ENCODE assay signal across 10 mouse cellular contexts in genomic region chr10:95143446-95144114, GRCm38 (mm10).
DNase-seq lines count a peak whose midpoint lies in the region; ATAC-seq and TF ChIP-seq lines count a peak whose summit lies in the region.
"Had no signal": no experiment of that assay in that cellular context is flagged by ENCODE, and none has a peak within 500 bp of the region (broad histone marks: within the 10 kb centered on the region; RNA-seq: fewer than 3 reads in every experiment).

No protein-coding gene starts in this region.

- peak overlapping the region; percentile 37; the same call in 1 of the 2 replicates for H3K27ac ChIP-seq in forebrain, postnatal 0 days (ENCODE audit: low read depth, low read length)
- peak overlapping the region; percentile 44 for H3K27ac ChIP-seq in limb, embryonic 15.5 days
- peak overlapping the region; percentile 74 for H3K27ac ChIP-seq in stomach, embryonic 16.5 days (ENCODE audit: low read length)

- DNase-seq in ovary, adult 18-20 months (ENCODE audit: low spot score), result peak; percentile 61
- DNase-seq in ovary, postnatal 14 days (ENCODE audit: low spot score), result no peak
- peak; percentile 50 for DNase-seq in forebrain, postnatal 0 days
- no peak for DNase-seq in layer of hippocampus, adult 11-12 months (ENCODE audit: low spot score)
- DNase-seq in spleen, postnatal 4 days (ENCODE audit: low spot score in 2 of 2), result no peak
- no peak for DNase-seq in frontal cortex, postnatal 14 days (ENCODE audit: low spot score in 2 of 2)
- DNase-seq: thymus, postnatal 36 days had no signal

- no peak overlapping the region for H3K4me2 ChIP-seq in forebrain, postnatal 0 days (ENCODE audit: low read depth)
- H3K4me2 ChIP-seq in limb, embryonic 15.5 days, result no peak overlapping the region
- peak overlapping the region; percentile 14; the same call in 1 of the 2 replicates for H3K4me2 ChIP-seq in stomach, embryonic 16.5 days (ENCODE audit: low read depth, low read length)

- 7% methylated on average over 2 of the region's 2 CpGs for WGBS in forebrain, postnatal 0 days
- 29% methylated on average over 2 of the region's 2 CpGs for WGBS in limb, embryonic 15.5 days
- 22% methylated on average over 2 of the region's 2 CpGs for WGBS in stomach, embryonic 16.5 days

- no peaks in the 10 kb centered on the region for H3K27me3 ChIP-seq in forebrain, postnatal 0 days (ENCODE audit: insufficient read depth, low read length)
- H3K27me3 ChIP-seq in limb, embryonic 15.5 days, result no peaks in the 10 kb centered on the region
- no peaks in the 10 kb centered on the region for H3K27me3 ChIP-seq in stomach, embryonic 16.5 days (ENCODE audit: control insufficient read depth, insufficient read depth, low read length)
- H3K27me3 ChIP-seq: Patski had no signal

- no peak overlapping the region for H3K4me3 ChIP-seq in forebrain, postnatal 0 days (ENCODE audit: low read depth, low read length)
- no peak overlapping the region for H3K4me3 ChIP-seq in limb, embryonic 15.5 days
- H3K4me3 ChIP-seq in stomach, embryonic 16.5 days (replicated peaks; ENCODE audit: low read length), result no peak overlapping the region

- H3K9me3 ChIP-seq in forebrain, postnatal 0 days (ENCODE audit: low read length), result no peaks in the 10 kb centered on the region
- H3K9me3 ChIP-seq in limb, embryonic 15.5 days, result no peaks in the 10 kb centered on the region
- no peaks in the 10 kb centered on the region for H3K9me3 ChIP-seq in stomach, embryonic 16.5 days (replicated peaks; ENCODE audit: control insufficient read depth, low read length)

- no peaks in the 10 kb centered on the region for H3K36me3 ChIP-seq in forebrain, postnatal 0 days (ENCODE audit: insufficient read depth)
- no peaks in the 10 kb centered on the region for H3K36me3 ChIP-seq in limb, embryonic 15.5 days
- H3K36me3 ChIP-seq in stomach, embryonic 16.5 days (ENCODE audit: control insufficient read depth, insufficient read depth, low read length), result no peaks in the 10 kb centered on the region

- TF ChIP-seq CTCF in forebrain, postnatal 0 days (IDR thresholded peaks at IDR 0.05; ENCODE audit: low read depth), result no peak

- H3K9ac ChIP-seq in forebrain, postnatal 0 days, result no peak overlapping the region
- H3K9ac ChIP-seq in limb, embryonic 15.5 days, result no peak overlapping the region
- H3K9ac ChIP-seq in stomach, embryonic 16.5 days (ENCODE audit: low read length), result no peak overlapping the region; the same call in 1 of the 2 replicates

- no peak for ATAC-seq in forebrain, postnatal 0 days
- ATAC-seq in limb, embryonic 15.5 days (ENCODE audit: insufficient number of reproducible peaks, low FRiP score, low TSS enrichment, low read depth), result no peak
- ATAC-seq in stomach, embryonic 16.5 days (ENCODE audit: insufficient read depth, low FRiP score), result no peak; the same call in 1 of the 2 replicates

- peaks cover 35% of the 10 kb centered on the region for H3K4me1 ChIP-seq in forebrain, postnatal 0 days (ENCODE audit: insufficient read depth)
- H3K4me1 ChIP-seq in limb, embryonic 15.5 days, result peaks cover 48% of the 10 kb centered on the region
- H3K4me1 ChIP-seq in stomach, embryonic 16.5 days (ENCODE audit: control insufficient read depth, insufficient read depth, low read length), result peaks cover 54% of the 10 kb centered on the region

Comparison
In these comparisons a context has a peak if more than half of its experiments do, and no peak if none do; other contexts are left out.
1. DNase-seq: peak in ovary, adult 18-20 months (single experiment) and forebrain, postnatal 0 days (single experiment); none in ovary, postnatal 14 days (single experiment), layer of hippocampus, adult 11-12 months (single experiment), spleen, postnatal 4 days (0 of 2) and frontal cortex, postnatal 14 days (0 of 2).
2. Peak in every context shown above with its lines, with median percentiles within 50 percentile points of each other: H3K27ac ChIP-seq.